Mouse (Mus musculus): Measurements from ENCODE around the gene Fam198b.

- TF ChIP-seq MYOG (IDR thresholded peaks at IDR 0.05; ENCODE audit: control insufficient read depth, extremely low read depth, insufficient read length), result no peak
- no peak for TF ChIP-seq CTCF (IDR thresholded peaks at IDR 0.05; ENCODE audit: control insufficient read depth, insufficient read depth, insufficient read length)
- no peak for TF ChIP-seq CEBPB (IDR thresholded peaks at IDR 0.05; ENCODE audit: low read depth)
- no peak for TF ChIP-seq FOSL1 (IDR thresholded peaks at IDR 0.05; ENCODE audit: insufficient read depth, low read length, poor library complexity, severe bottlenecking)
- TF ChIP-seq MAX (IDR thresholded peaks at IDR 0.05), result no peak
Measured at GRCm38 (mm10) chr3:79852654-79853166, 31.6 kb upstream of the Fam198b start, which contains the start of gene Tmem144.
